Mouse (Mus musculus): ENCODE data around the gene Bcas1.

GRCm38 (mm10) chr2:170404781-170405573 lies 22.7 kb downstream of the Bcas1 start:
- TF ChIP-seq CTCF (IDR thresholded peaks at IDR 0.05; ENCODE audit: low read depth, low read length) = no peak
- no peak for TF ChIP-seq POLR2A (IDR thresholded peaks at IDR 0.05; ENCODE audit: insufficient read depth, low read length)
